Comparison of ENCODE assay signal across 21 mouse cellular contexts in genomic region chr12:111682806-111683205, GRCm38 (mm10). TPM values are rescaled to one million over a fixed set of nuclear protein-coding genes. Genes with fewer than 3 reads are reported as not detected.
DNase-seq lines count a peak whose midpoint lies in the region; ATAC-seq lines count a peak whose summit lies in the region.
"Had no signal": no experiment of that assay in that cellular context is flagged by ENCODE, and none has a peak within 500 bp of the region (broad histone marks: within the 10 kb centered on the region; RNA-seq: fewer than 3 reads in every experiment).

No protein-coding gene starts in this region.

- H3K27ac ChIP-seq in heart, embryonic 15.5 days, result peak overlapping the region; percentile 90
- peak overlapping the region; percentile 86 for H3K27ac ChIP-seq in lung, embryonic 16.5 days (ENCODE audit: low read length)
- peak overlapping the region; percentile 81 for H3K27ac ChIP-seq in intestine, embryonic 16.5 days (ENCODE audit: low read length)
- H3K27ac ChIP-seq: embryonic facial prominence, embryonic 13.5 days; forebrain, embryonic 15.5 days; hindbrain, postnatal 0 days; kidney, postnatal 0 days; limb, embryonic 13.5 days; macrophage; neural tube, embryonic 13.5 days had no signal

- no peaks in the 10 kb centered on the region for H3K9me3 ChIP-seq in heart, embryonic 15.5 days (replicated peaks)
- no peaks in the 10 kb centered on the region for H3K9me3 ChIP-seq in lung, embryonic 16.5 days (ENCODE audit: control insufficient read depth, low read length)
- no peaks in the 10 kb centered on the region for H3K9me3 ChIP-seq in intestine, embryonic 16.5 days (ENCODE audit: control insufficient read depth, low read length)
- H3K9me3 ChIP-seq: embryonic facial prominence, embryonic 13.5 days; forebrain, embryonic 15.5 days; limb, embryonic 13.5 days; neural tube, embryonic 13.5 days had no signal

- peak; percentile 19 for ATAC-seq in heart, embryonic 15.5 days (replicated peaks; ENCODE audit: insufficient number of reproducible peaks, insufficient read depth, low FRiP score, low read depth)
- peak; percentile 50 for ATAC-seq in lung, embryonic 16.5 days (ENCODE audit: low read depth)
- peak; percentile 34; the same call in 1 of the 2 replicates for ATAC-seq in intestine, embryonic 16.5 days
- ATAC-seq: CD4-positive, CD25-positive, alpha-beta regulatory T cell, adult 4 months; forebrain, embryonic 15.5 days; hindbrain, postnatal 0 days; midbrain, embryonic 16.5 days had no signal

- H3K27me3 ChIP-seq in heart, embryonic 15.5 days, result no peaks in the 10 kb centered on the region
- no peaks in the 10 kb centered on the region for H3K27me3 ChIP-seq in lung, embryonic 16.5 days (ENCODE audit: control insufficient read depth, insufficient read depth, low read depth, low read length)
- H3K27me3 ChIP-seq in intestine, embryonic 16.5 days (replicated peaks; ENCODE audit: control insufficient read depth, insufficient read depth, low read length), result no peaks in the 10 kb centered on the region
- H3K27me3 ChIP-seq: embryonic facial prominence, embryonic 13.5 days; forebrain, embryonic 15.5 days; limb, embryonic 13.5 days; neural tube, embryonic 13.5 days had no signal

- WGBS in heart, embryonic 15.5 days, result 36% methylated on average over 5 of the region's 5 CpGs
- WGBS in lung, embryonic 16.5 days, result 49% methylated on average over 4 of the region's 5 CpGs
- WGBS in intestine, embryonic 16.5 days, result 37% methylated on average over 5 of the region's 5 CpGs

- H3K4me1 ChIP-seq in heart, embryonic 15.5 days (replicated peaks), result peaks cover 55% of the 10 kb centered on the region
- H3K4me1 ChIP-seq in lung, embryonic 16.5 days (replicated peaks; ENCODE audit: control insufficient read depth, insufficient read depth, low read length), result peaks cover 23% of the 10 kb centered on the region
- peaks cover 46% of the 10 kb centered on the region for H3K4me1 ChIP-seq in intestine, embryonic 16.5 days (ENCODE audit: control insufficient read depth, insufficient read depth, low read length)

- no peak overlapping the region for H3K4me3 ChIP-seq in heart, embryonic 15.5 days
- H3K4me3 ChIP-seq in lung, embryonic 16.5 days (ENCODE audit: low read length), result no peak overlapping the region
- H3K4me3 ChIP-seq in intestine, embryonic 16.5 days (ENCODE audit: low read length), result no peak overlapping the region
- H3K4me3 ChIP-seq: embryonic facial prominence, embryonic 13.5 days; forebrain, embryonic 15.5 days; limb, embryonic 13.5 days; neural tube, embryonic 13.5 days had no signal

- no peak for DNase-seq in heart, adult 18-20 months
- DNase-seq in lung, postnatal 36 days, result no peak
- DNase-seq in yolk sac, embryonic 10.5 days (ENCODE audit: low spot score), result peak; percentile 50
- DNase-seq in frontal cortex, adult 2 months (ENCODE audit: extremely low spot score in 1 of 2, low spot score in 1 of 2), result no peak
- DNase-seq: adrenal gland, adult 2 months; cerebellum, postnatal 25 days; gastrocnemius, postnatal 10 days; right cerebral cortex, adult 18-20 months; thymus, postnatal 36 days had no signal

- peak overlapping the region; percentile 34; the same call in 1 of the 2 replicates for H3K9ac ChIP-seq in heart, embryonic 15.5 days
- H3K9ac ChIP-seq in lung, embryonic 16.5 days (ENCODE audit: low read length), result peak overlapping the region; percentile 35; the same call in 1 of the 2 replicates
- peak overlapping the region; percentile 44; the same call in 1 of the 2 replicates for H3K9ac ChIP-seq in intestine, embryonic 16.5 days (ENCODE audit: low read depth, low read length)
- H3K9ac ChIP-seq: embryonic facial prominence, embryonic 13.5 days; forebrain, embryonic 15.5 days; limb, embryonic 13.5 days; neural tube, embryonic 13.5 days had no signal

- no peaks in the 10 kb centered on the region; the same call in 1 of the 2 replicates for H3K36me3 ChIP-seq in heart, embryonic 15.5 days
- 0 out of 2 replicates have a peak, but pooled peaks cover 3% of the 10 kb centered on the region for H3K36me3 ChIP-seq in lung, embryonic 16.5 days (ENCODE audit: control insufficient read depth, insufficient read depth, low read length)
- peaks cover 2% of the 10 kb centered on the region for H3K36me3 ChIP-seq in intestine, embryonic 16.5 days (ENCODE audit: control insufficient read depth, insufficient read depth, low read length)

- H3K4me2 ChIP-seq in heart, embryonic 15.5 days, result no peak overlapping the region
- H3K4me2 ChIP-seq in lung, embryonic 16.5 days (ENCODE audit: low read depth, low read length), result no peak overlapping the region
- no peak overlapping the region for H3K4me2 ChIP-seq in intestine, embryonic 16.5 days (ENCODE audit: low read depth, low read length)
- H3K4me2 ChIP-seq: embryonic facial prominence, embryonic 13.5 days; forebrain, embryonic 15.5 days; limb, embryonic 13.5 days; neural tube, embryonic 13.5 days had no signal

RNA-seq across cellular contexts. Expression of gene Trmt61a, which starts 4.9 kb away (rescaled TPM):
- polyA plus RNA-seq in heart, embryonic 15.5 days (2015; fragmentation: Nextera tagmentation; extraction: Ambion mirVana), result 6.1 and 9.0 TPM in 2 replicates
- 1 to 10 TPM; 5.8 to 6.5 TPM for total RNA-seq in heart, adult 18-20 months (2021)
- 7.0 and 7.2 TPM in 2 replicates for polyA plus RNA-seq in lung, embryonic 16.5 days (2015; fragmentation: Nextera tagmentation; extraction: Ambion mirVana)
- 11.3 and 12.7 TPM in 2 replicates for polyA plus RNA-seq in intestine, embryonic 16.5 days (2015; fragmentation: Nextera tagmentation; extraction: Ambion mirVana)
- polyA plus RNA-seq in frontal cortex, adult 2 months (2012; rRNA removed), result 21.0 and 21.9 TPM in 2 replicates

RNA-seq across cellular contexts. Expression of gene Ckb, which starts 10.7 kb away (rescaled TPM):
- 315 and 319 TPM in 2 replicates for polyA plus RNA-seq in heart, embryonic 15.5 days (2015; fragmentation: Nextera tagmentation; extraction: Ambion mirVana)
- total RNA-seq in heart, adult 18-20 months (2021), result 10 to 100 TPM; 67.8 to 74.5 TPM
- polyA plus RNA-seq in lung, embryonic 16.5 days (2015; fragmentation: Nextera tagmentation; extraction: Ambion mirVana), result 210 and 218 TPM in 2 replicates
- polyA plus RNA-seq in intestine, embryonic 16.5 days (2015; fragmentation: Nextera tagmentation; extraction: Ambion mirVana), result 927 and 953 TPM in 2 replicates
- polyA plus RNA-seq in frontal cortex, adult 2 months (2012; rRNA removed), result 3,871 and 4,147 TPM in 2 replicates

RNA-seq across cellular contexts. Expression of gene Bag5, which starts 30.3 kb away (rescaled TPM):
- polyA plus RNA-seq in heart, embryonic 15.5 days (2015; fragmentation: Nextera tagmentation; extraction: Ambion mirVana), result 36.2 and 39.9 TPM in 2 replicates
- 10 to 100 TPM; 19.7 to 26.3 TPM for total RNA-seq in heart, adult 18-20 months (2021)
- 50.2 and 50.7 TPM in 2 replicates for polyA plus RNA-seq in lung, embryonic 16.5 days (2015; fragmentation: Nextera tagmentation; extraction: Ambion mirVana)
- 43.0 and 46.2 TPM in 2 replicates for polyA plus RNA-seq in intestine, embryonic 16.5 days (2015; fragmentation: Nextera tagmentation; extraction: Ambion mirVana)
- 54.7 and 55.0 TPM in 2 replicates for polyA plus RNA-seq in frontal cortex, adult 2 months (2012; rRNA removed)

RNA-seq across cellular contexts. Expression of gene Apopt1, which starts 30.3 kb away (rescaled TPM):
- 41.3 and 41.5 TPM in 2 replicates for polyA plus RNA-seq in heart, embryonic 15.5 days (2015; fragmentation: Nextera tagmentation; extraction: Ambion mirVana)
- total RNA-seq in heart, adult 18-20 months (2021), result 10 to 100 TPM; 33.9 to 36.8 TPM
- 45.7 and 47.0 TPM in 2 replicates for polyA plus RNA-seq in lung, embryonic 16.5 days (2015; fragmentation: Nextera tagmentation; extraction: Ambion mirVana)
- polyA plus RNA-seq in intestine, embryonic 16.5 days (2015; fragmentation: Nextera tagmentation; extraction: Ambion mirVana), result 56.2 and 58.2 TPM in 2 replicates
- polyA plus RNA-seq in frontal cortex, adult 2 months (2012; rRNA removed), result 50.6 and 53.8 TPM in 2 replicates
